Mouse (Mus musculus) forebrain, embryonic 14.5 days (tissue): ENCODE measurements at regions not wholly inside any gene's neighbourhood (a gene's known extent, or its start where the extent isn't known, plus 50 kb on each side); places are given as distances from the start of the nearest gene placed in this dataset.
A peak's percentile ranks its signal among the peaks of the same experiment; 100 is the strongest.

Source experiments
- ATAC-seq: fragments of 200-750 bp; cut with Nextera tagmentation; 2 replicates; pipeline ENCODE4 v1.8.0; 2017; ENCODE audit warnings: mild to moderate bottlenecking, moderate library complexity
- DNase-seq: peaks from one replicate; pipeline ENCODE4 v3.0.0-alpha.2; 2015; ENCODE audit warnings: low spot score
- H3K27ac ChIP-seq: fragments of 300-500 bp; sonication (generic); 2 replicates; pipeline ENCODE4 v1.5.1; 2014; ENCODE audit warnings: low read depth, mild to moderate bottlenecking, control low read depth, low read length, moderate library complexity
- H3K27me3 ChIP-seq: fragments of 300-500 bp; sonication (generic); replicated peaks from 2 replicates; pipeline ENCODE4 v1.6.1; 2014; ENCODE audit warnings: low read length, control low read depth, mixed read lengths; ENCODE audit not compliant: control insufficient read depth, insufficient read depth
- H3K36me3 ChIP-seq: fragments of 300-500 bp; sonication (generic); 2 replicates; pipeline ENCODE4 v1.6.1; 2014; ENCODE audit warnings: low read length, control low read depth; ENCODE audit not compliant: control insufficient read depth, insufficient read depth
- H3K4me1 ChIP-seq: fragments of 300-500 bp; sonication (generic); 2 replicates; pipeline ENCODE4 v1.6.1; 2014; ENCODE audit warnings: antibody characterized with exemption, low read length, control low read depth; ENCODE audit not compliant: control insufficient read depth, insufficient read depth
- H3K4me2 ChIP-seq: fragments of 300-500 bp; sonication (generic); 2 replicates; pipeline ENCODE4 v1.6.1; 2014; ENCODE audit warnings: mild to moderate bottlenecking, control low read depth, low read length
- H3K4me3 ChIP-seq: fragments of 300-500 bp; sonication (generic); 2 replicates; pipeline ENCODE4 v1.5.1; 2014; ENCODE audit warnings: low read depth, low read length, control low read depth
- H3K9ac ChIP-seq: fragments of 300-500 bp; sonication (generic); 2 replicates; pipeline ENCODE4 v1.6.1; 2014; ENCODE audit warnings: mild to moderate bottlenecking, low read length, control low read depth, moderate library complexity
- H3K9me3 ChIP-seq: fragments of 300-500 bp; sonication (generic); replicated peaks from 2 replicates; pipeline ENCODE4 v1.6.1; 2016; ENCODE audit warnings: low read length, control low read depth, mixed read lengths; ENCODE audit not compliant: control insufficient read depth
- WGBS: fragments of 180-500 bp; shearing (Covaris S2); extraction: QIAGEN DNeasy Blood & Tissue Kit; methylation state at CpG from one replicate; pipeline ENCODE4 v1.1.7; 2014; 5-methylcytosine and 5-hydroxymethylcytosine counted together

- H3K27me3 ChIP-seq = no peaks in the 10 kb centered on the region
- no peaks in the 10 kb centered on the region for H3K4me1 ChIP-seq
- H3K4me2 ChIP-seq = no peak overlapping the region
- no peaks in the 10 kb centered on the region for H3K36me3 ChIP-seq
- no peaks in the 10 kb centered on the region for H3K9me3 ChIP-seq
- no peak overlapping the region for H3K9ac ChIP-seq
- DNase-seq (no peak), ATAC-seq (no peak)
- H3K27ac ChIP-seq = no peak overlapping the region
- WGBS = 89% methylated on average over 9 of the region's 9 CpGs
- no peak overlapping the region for H3K4me3 ChIP-seq
Observed at GRCm38 (mm10) chr7:36917011-36917410, 219.1 kb downstream of the Tshz3 start.

DNA sequence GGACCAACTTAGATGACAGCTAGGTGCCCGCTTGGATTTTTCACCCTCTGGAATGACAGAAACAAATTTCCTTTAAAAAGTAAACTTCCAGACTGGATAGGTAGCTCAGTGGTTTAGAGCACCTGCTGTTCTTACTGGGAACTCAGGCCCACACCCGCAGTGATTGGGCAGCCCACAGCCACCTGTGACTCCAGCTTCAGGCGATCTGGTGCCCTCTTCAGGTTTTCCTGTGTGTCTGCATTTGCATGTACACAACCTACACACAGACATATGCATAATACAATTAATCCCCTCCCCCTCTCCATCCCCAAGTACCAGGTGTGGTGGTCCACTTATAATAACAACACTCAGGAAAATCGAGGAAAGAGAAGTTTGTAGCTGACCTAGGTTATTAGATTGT is 221.5 kb downstream of the Tshz3 start:
- Histone ChIP-seq H3K4me3 (no peak overlapping the region), H3K4me2 (no peak overlapping the region), H3K27me3 (no peaks in the 10 kb centered on the region), H3K9ac (no peak overlapping the region), H3K9me3 (no peaks in the 10 kb centered on the region), H3K4me1 (no peaks in the 10 kb centered on the region), H3K36me3 (no peaks in the 10 kb centered on the region), H3K27ac (no peak overlapping the region)
- DNase-seq (no peak), ATAC-seq (no peak)
- 80% methylated on average over 4 of the region's 4 CpGs for WGBS

DNA sequence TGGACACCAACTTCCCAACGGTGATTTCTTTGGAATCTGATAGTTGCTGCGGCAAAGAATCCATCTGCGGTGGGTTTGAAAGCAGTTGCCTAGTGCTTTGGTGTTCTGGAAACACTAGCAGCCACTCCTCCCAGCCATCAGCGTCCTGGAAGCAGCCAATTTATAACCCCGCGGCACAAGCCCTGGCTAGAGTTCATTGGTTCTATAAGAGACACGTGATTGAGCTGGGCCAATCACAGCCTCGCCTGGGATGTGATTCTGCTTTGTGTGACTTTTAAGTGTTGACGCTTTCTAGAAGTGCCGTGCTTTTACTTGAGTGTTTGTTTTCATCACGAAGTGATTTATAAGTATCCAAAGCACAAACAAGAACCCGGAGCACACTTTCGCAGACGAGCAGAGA is 223.1 kb downstream of the Tshz3 start:
- WGBS = 88% methylated on average over 14 of the region's 14 CpGs
- ATAC-seq = no peak
- Histone ChIP-seq H3K9ac (no peak overlapping the region), H3K9me3 (no peaks in the 10 kb centered on the region), H3K36me3 (no peaks in the 10 kb centered on the region), H3K4me2 (no peak overlapping the region), H3K27me3 (no peaks in the 10 kb centered on the region), H3K4me3 (no peak overlapping the region), H3K4me1 (no peaks in the 10 kb centered on the region), H3K27ac (no peak overlapping the region)
- no peak for DNase-seq

DNA sequence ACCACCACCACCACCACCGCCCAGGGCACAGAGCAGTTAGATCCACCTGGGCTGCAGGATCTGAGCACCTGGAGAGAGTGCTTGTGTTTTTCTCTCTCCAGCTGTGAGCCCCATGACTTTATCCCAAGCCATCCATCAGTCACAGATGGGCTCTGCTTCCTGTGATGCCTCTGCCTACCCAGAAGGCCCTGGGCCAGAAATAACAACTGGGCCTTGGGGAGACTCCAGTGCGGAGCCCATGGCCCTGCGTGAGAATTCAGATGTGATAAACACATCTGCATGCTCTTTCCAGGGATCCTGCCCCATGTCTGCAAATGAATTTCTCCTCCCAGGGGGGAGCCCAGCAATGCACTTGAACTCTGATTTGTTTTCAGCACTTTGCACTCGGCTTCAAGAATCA is 235.6 kb downstream of the Tshz3 start:
- no peak overlapping the region for H3K9ac ChIP-seq
- no peaks in the 10 kb centered on the region for H3K36me3 ChIP-seq
- ATAC-seq (no peak), DNase-seq (no peak)
- no peaks in the 10 kb centered on the region for H3K9me3 ChIP-seq
- H3K4me3 ChIP-seq = no peak overlapping the region
- H3K27ac ChIP-seq = no peak overlapping the region
- 0 out of 2 replicates have a peak, but pooled peaks cover 4% of the 10 kb centered on the region for H3K4me1 ChIP-seq
- H3K4me2 ChIP-seq = no peak overlapping the region
- H3K27me3 ChIP-seq = no peaks in the 10 kb centered on the region
- WGBS = 95% methylated on average over 4 of the region's 4 CpGs

DNA sequence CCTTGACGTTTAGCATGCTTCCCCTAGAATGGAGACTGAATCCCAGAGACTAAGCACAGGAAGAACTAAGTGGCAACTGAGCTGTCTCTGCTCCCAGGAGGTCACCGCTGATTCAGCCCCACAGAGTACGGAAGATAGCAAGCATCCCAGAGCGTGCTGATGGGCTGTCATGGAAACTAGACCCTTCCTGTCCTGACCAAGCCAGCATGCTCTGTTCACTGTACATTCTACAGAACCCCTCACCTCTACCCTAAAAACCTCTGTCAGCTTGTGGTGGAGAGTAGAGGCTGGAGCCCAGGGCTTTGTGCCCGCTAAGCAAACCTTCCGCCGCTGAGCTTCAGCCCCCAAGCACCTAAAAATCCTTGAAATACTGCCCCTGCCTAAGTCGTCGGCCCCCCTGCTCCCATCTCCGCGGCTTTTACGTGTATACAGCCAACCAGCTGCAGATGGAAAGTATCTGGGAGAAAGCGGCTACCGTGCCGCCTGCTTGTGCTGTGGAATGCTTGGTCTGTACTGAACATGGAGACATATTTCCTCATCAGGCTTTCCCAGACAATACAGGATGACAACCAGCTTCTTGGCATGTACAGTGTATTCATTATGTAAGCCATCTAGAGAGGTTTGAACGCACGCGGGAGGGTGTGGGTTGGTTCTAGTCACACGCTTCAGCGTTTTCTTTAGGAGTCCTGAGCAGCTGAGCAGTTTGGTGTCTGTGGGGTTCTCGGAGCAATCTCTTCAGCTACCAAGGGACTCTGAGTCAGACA is 237.1 kb downstream of the Tshz3 start:
- no peaks in the 10 kb centered on the region for H3K27me3 ChIP-seq
- no peak overlapping the region for H3K9ac ChIP-seq
- DNase-seq = no peak
- no peak for ATAC-seq
- no peak overlapping the region for H3K27ac ChIP-seq
- WGBS = 86% methylated on average over 21 of the region's 21 CpGs
- H3K36me3 ChIP-seq = no peaks in the 10 kb centered on the region
- H3K4me2 ChIP-seq = no peak overlapping the region
- no peak overlapping the region for H3K4me3 ChIP-seq
- H3K4me1 ChIP-seq = no peaks in the 10 kb centered on the region; the same call in 1 of the 2 replicates
- H3K9me3 ChIP-seq = no peaks in the 10 kb centered on the region

DNA sequence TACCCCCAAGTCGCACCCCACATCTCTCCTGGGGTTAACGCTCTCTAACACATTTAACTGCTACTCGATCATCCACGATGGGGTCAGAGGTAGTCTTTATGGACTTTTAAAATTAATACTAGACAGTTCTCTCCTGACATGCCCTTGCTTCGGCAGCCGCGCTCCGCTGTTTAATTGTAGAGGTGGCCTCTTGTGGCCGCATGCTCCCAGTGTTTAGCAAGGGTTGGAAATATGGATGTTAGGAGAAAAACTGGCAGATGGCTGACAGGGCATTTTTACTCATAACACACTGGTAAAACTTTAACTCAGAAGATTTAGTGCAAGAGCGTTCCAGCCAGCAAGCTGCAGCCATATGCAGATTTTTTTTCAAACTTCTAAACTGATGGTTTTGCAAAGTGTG is 242.7 kb downstream of the Tshz3 start:
- 84% methylated on average over 10 of the region's 10 CpGs for WGBS
- H3K9me3 ChIP-seq = no peaks in the 10 kb centered on the region
- H3K27me3 ChIP-seq = no peaks in the 10 kb centered on the region
- no peak overlapping the region for H3K27ac ChIP-seq
- H3K36me3 ChIP-seq = no peaks in the 10 kb centered on the region
- H3K4me3 ChIP-seq = no peak overlapping the region
- no peak overlapping the region for H3K4me2 ChIP-seq
- DNase-seq (no peak), ATAC-seq (no peak)
- H3K9ac ChIP-seq = no peak overlapping the region
- H3K4me1 ChIP-seq = no peaks in the 10 kb centered on the region; the same call in 1 of the 2 replicates

- 68% methylated on average over 14 of the region's 14 CpGs for WGBS
- ATAC-seq (no peak), DNase-seq (no peak)
- no peak overlapping the region for H3K4me2 ChIP-seq
- no peaks in the 10 kb centered on the region for H3K4me1 ChIP-seq
- H3K27me3 ChIP-seq = no peaks in the 10 kb centered on the region
- H3K36me3 ChIP-seq = no peaks in the 10 kb centered on the region
- no peak overlapping the region for H3K27ac ChIP-seq
- H3K9me3 ChIP-seq = no peaks in the 10 kb centered on the region
- H3K9ac ChIP-seq = no peak overlapping the region
- no peak overlapping the region for H3K4me3 ChIP-seq
Observed at GRCm38 (mm10) chr7:36945024-36945815, 247.3 kb downstream of the Tshz3 start.

DNA sequence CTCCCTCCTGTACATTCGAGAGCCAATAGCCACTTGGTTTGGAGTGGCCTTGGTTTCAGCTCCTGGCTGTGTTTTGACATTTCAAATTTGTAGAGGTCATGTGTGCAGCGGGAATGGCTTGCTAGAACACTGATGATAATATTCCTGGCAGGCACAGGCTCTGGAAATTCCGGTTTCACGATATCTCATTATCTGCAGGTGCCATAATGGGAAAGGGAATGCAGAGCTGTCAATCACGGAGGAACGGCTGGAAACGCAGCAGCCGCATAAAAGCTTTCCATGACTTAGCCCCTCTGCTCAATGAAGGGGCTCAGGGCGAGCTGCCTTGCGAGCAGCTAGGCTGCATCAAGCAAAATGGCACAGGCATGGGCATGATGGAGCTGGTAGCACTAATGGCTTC is 251.6 kb downstream of the Tshz3 start:
- H3K4me3 ChIP-seq = no peak overlapping the region
- DNase-seq (peak; percentile 62), ATAC-seq (peak; percentile 46; the same call in 1 of the 2 replicates)
- no peaks in the 10 kb centered on the region for H3K36me3 ChIP-seq
- WGBS = 43% methylated on average over 10 of the region's 10 CpGs
- no peak overlapping the region for H3K4me2 ChIP-seq
- H3K4me1 ChIP-seq = no peaks in the 10 kb centered on the region
- no peaks in the 10 kb centered on the region for H3K9me3 ChIP-seq
- no peak overlapping the region for H3K27ac ChIP-seq
- no peak overlapping the region for H3K9ac ChIP-seq
- H3K27me3 ChIP-seq = no peaks in the 10 kb centered on the region

- DNase-seq (no peak), ATAC-seq (no peak)
- Histone ChIP-seq H3K9me3 (no peaks in the 10 kb centered on the region), H3K27me3 (no peaks in the 10 kb centered on the region), H3K9ac (no peak overlapping the region), H3K27ac (no peak overlapping the region), H3K36me3 (no peaks in the 10 kb centered on the region), H3K4me2 (no peak overlapping the region), H3K4me1 (no peaks in the 10 kb centered on the region), H3K4me3 (no peak overlapping the region)
- 73% methylated on average over 3 of the region's 3 CpGs for whole genome bisulfite sequencing
Observed at GRCm38 (mm10) chr7:36955376-36955775, 257.5 kb downstream of the Tshz3 start.
